Mouse (Mus musculus) lung, adult 18-20 months (tissue): ENCODE results near the gene Enpep.

ENCODE experiments used
- DNase-seq, 2 experiments: peaks; one replicate each; pipeline ENCODE4 v3.0.0; 2022; ENCODE audit warnings: mixed read lengths in 2 of 2

Enpep gene

DNA sequence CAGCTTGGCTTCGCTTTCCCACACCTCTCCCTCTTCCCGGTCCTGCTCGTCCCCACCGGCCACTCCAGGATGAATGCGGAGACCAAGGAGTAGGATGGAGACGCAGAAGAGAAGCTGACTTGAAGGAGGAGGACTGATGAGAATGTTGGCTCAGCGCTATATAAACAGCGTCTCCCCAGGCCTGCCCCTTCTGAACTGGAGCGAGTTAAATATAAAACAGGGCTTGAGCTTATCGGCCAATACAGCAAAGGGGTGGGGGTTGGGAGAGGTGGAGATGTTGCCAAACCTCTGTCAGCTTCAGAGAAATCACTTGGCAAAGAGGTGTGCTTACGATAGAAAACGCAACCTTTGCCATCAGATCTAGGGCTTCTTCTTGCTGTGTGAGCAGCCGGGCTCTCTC, at the start of gene Enpep:
TSS of gene Enpep (minus strand) at position 135 of the 400 bp plus-strand sequence.
- peak; percentile 74 to 83 for DNase-seq

DNA sequence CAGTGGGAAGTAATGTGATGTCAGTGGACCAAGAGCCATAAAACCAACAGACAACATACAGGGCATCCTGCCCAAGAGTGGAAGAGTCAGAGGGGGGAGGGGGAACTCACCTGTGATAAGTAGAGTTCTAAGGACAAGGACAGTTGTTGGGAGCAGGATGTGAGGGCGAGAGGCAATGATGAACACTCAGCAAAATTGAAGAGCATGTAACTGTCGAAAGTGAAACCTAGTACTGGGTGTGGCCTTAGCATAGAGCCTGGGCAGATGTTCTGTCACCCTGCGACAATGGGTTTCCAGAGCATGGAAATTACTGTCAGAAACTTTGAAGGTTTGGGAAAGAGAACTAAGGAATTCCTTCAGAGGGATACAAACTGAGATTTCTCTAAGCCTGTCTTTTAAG, 46.6 kb upstream of the Enpep start:
- no peak for DNase-seq

DNA sequence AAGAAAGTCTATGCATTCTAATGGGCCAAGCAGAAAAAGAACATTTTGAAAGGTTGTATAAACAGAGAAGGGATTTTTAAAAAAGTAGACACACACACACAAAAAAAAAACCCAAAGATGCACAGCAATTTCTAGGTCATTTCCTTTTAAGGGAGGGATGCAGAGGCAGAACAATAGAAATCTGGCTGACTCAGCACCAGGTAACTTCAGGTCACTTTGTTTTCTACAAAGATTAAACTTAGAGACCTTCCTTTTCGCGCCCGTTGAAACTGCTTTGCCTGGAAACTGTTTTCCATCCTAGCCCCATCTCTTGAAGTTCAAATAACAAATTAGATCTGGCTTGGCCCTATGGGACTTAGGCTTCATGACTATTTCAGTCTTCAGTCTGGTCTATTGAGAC, 42.6 kb upstream of the Enpep start:
- DNase-seq = no peak

DNA sequence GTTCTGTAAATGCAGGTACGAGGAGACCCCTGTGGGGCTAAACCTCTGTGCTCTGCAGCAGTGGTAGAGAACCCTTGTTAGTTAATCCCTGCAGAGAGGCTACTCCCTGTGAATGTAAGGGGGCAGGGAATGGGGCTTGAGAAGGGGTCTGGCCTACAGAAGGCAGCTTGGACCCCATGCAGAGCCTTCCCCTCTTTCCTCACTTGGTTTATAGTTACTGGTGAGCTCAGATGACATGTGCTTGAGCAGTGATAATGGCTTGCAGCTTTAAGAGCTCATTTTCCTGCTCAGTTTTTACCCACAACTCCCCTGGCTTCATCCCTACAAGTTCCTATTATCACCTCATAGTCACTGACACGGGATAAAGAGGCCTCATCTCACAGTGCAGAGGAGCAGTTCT, 40.6 kb upstream of the Enpep start:
- DNase-seq = no peak

DNA sequence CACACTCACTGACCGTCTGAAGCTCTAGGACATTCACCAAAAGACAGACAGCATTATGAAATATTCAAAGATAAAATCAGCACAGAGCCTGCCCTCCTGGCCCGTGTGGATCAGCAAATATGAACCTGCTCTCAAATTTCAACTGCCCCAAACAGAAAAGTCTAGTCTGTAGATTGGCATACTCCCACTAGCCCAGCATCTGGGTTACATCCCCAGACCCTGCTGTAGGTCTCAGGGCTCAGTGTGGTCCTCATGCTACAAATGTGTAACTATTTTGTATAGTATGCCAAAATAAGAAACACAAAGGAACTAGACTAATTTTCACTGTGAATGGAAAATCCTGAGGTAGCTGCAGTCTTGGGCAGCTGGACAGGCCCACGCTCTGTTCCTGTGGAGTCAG, 37.0 kb upstream of the Enpep start:
- DNase-seq = no peak

DNA sequence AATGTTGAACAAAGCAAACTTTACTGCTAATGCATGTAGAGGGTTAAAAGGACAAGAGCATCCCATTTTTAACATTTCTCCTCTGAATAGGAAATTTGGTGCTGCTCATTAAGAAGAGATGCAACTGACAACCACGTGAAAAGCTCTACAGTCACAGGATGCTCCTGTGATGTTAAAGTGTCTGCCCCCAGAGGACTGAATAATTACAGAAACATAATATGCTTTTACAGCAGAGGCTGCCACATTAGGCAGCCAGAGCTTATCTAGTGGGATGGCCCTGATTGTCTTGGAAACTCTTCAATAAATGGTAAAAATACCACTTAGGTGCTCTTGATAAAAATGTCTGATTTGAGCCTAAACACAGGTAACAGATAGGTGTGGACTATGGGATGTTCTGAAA, 33.4 kb upstream of the Enpep start:
- DNase-seq = no peak

DNA sequence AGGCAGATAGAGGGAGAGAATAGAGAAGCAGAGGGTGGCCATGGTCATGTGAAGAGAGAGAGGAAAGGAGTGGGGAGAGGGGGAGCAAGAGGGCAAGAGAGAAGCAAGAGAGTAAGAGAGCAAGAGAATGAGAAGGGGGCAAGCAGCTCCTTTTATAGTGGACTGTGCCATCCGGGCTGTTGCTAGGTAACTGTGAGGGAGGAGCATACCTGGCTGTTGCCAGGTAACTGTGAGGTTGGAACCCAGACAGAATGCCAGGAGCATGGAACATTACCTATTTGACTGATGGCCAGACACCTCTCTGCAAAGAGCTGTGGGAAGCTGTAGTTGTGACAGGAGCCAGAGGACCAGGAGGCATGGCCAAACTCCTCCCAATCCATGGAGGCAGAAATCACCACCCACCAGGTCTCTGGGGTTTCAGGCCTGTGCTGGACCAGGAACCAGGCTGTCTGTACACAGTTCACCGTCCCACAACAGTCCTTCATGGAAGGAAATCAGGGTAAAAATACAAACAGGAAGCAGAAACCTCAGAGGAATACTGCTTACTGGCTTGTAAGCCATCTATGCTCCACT, 32.4 kb upstream of the Enpep start:
- DNase-seq = no peak

DNA sequence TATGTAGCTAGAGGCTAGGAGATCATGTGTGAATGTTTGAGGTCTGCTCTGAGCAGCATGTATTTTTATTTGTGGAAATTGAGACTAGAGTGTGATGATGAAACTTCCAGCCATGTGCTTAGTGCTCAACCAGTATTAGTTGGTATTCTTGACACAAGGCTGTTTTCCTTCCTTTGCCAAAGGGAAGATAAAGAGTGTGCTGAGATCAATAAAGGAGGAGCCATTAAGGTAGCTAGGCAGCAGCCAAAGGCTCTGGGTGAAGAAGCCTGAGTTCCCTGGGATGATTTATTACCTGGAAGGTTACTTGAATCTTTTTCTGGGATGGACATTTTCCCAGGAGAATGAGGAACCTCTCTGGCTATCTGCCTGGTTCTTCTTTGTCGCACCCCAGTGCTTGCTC, 30.9 kb upstream of the Enpep start:
- no peak for DNase-seq

DNA sequence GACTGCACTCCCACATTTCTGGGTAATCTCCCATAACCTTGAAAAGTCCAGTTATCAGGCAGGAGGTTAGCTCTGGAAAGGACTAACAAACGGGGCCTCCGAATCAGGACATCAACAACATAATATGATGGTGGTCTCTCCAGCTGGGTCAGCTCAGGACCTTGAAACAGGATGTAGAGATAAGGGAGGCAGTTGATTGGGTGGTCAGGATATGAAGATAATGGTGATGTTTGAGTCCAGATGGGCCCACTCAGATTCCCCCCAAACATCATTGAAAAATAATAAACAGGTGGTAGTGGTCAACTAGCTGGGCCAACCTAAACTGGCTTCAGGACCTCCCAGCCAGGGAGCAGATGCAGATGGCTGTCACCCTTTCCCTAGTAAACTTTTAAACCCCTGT, 25.6 kb upstream of the Enpep start:
- DNase-seq = no peak

DNA sequence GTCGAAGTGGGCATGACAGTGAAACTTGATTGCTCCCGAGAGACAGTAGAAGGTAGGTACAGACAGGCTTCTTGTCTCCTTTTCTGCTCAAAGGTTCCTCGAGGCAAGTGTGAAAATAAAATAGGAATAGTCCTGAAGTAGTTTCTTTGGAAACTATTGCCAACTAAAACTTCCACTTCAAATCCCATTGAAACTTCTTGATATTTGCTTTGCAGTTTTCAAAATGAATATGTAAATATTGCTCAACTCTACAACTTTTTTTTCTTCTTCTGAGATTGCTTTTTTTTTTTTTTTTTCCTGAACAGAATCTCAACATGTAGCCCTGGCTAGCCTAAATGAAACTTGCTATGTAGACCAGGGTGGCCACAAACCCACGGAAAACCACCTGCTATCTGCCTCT, 21.4 kb upstream of the Enpep start:
- DNase-seq = no peak

DNA sequence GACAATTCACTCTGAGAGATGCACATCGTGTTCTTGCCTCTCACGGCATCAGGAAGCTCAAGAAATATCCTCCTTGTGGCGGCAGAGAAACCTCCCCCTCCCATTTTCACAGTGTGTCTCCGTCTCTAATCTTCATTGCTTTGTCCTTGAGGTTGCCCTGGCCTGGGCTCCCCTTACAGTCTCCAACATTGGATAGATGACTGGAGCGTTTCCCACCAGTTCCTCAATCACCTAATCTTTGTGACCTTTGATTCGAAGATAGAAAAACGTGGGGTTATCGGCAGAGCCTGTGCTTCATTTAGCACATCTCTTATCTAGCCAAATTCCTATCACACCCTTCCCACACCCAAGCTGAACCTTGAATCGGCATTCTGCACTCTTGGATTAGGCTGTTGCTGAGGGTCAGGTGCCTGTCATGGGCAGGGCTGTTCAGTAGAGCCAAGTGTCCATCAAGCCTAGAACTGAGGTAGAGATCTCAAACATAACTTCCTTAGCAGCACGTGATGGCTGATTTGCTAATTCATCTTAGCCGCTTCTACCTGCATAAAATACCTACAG, 18.9 kb upstream of the Enpep start:
- no peak for DNase-seq

DNA sequence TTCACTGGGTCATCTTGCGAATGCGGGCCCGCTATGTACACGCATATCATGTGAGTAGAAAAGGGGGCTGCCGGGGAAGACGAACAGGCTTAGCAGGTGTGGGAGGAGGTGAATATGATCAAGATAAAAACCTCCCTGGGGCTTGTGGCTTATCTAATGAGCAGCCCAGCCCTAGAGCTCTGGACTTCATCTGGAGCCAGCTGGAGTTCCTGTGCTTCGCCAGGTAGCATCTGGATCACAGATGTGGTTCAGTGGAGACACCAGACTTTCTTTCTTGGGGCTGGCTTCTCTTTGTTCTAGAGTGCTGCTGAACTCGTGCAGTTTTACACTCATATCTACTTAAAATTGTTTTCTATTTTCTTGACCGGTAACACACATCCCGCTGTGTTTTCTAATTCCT, 14.8 kb upstream of the Enpep start:
- no peak for DNase-seq

DNA sequence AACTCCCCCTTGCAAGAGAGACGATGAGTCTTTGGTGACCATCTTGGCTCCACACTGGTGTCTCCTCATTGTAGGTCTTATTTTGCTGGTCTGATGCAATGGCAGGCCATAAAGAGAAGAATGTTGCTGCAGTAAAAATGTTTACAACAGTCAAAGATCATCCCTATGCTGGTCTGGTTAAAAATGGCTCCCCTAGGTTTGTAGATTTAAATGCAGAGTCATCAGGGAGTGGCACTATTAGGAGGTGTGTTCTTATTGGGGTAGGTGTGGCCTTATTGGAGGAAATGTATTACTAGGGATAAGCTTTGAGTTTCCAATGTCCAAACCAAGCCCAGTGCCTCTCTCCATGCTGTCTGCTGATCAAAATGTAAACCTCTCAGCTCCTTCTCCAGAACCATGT, 10.2 kb upstream of the Enpep start:
- no peak for DNase-seq

DNA sequence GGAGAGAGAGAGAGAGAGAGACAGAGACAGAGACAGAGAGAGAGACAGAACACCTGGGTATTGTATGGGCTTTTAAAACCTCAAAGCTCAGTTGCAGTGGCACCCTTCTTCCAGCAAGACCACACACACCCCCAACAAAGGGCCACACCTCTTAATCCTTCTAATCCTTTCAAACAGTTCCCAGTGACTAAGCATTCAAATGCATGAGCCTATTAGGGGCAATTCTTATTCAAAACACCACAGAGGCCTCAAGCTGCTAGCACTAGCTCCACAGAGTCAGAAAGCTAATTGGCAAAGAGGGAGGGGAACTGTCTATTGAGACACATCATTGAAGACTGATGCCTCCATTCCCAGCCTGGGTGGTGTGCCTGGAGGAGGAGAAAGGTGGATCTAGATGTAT, 8.5 kb upstream of the Enpep start:
- DNase-seq = no peak

DNA sequence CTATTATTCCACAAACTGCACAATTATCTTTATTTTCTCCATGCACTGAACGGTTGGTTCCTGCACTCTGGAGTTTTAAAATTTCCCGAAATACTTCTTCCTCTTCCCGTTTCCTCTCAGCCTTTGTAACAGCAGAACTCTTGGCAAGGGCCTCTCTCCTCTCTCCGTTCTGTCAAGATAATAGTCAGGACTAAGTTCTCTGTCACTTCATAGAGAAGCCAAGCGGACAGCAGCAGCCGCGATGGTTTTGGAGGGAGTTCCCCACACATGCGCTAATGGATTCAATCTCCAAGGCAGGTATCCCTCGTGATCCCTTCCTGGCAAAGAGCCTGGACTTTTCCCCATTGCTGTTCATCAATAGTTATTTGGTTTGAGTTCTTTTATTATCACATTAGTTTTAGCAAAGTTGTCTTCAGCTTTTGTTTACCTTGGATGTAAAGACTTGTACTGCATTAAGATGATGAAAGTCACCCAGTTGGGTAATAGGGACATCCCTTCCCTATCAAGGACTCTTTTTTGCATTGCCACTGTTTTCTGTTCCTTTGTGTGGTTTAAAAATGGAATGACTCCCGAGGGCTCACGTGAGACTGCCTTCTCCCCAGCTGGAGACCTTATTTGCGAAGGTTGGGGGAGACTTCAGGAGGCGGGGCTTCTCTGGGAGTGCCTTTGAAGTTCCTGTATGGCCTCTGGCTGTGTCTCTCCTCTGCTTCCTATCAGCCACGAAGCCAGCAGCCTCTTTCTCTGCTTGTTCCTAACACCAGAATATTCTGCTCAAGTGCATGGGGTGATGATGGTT, 6.0 kb upstream of the Enpep start:
- DNase-seq = no peak

DNA sequence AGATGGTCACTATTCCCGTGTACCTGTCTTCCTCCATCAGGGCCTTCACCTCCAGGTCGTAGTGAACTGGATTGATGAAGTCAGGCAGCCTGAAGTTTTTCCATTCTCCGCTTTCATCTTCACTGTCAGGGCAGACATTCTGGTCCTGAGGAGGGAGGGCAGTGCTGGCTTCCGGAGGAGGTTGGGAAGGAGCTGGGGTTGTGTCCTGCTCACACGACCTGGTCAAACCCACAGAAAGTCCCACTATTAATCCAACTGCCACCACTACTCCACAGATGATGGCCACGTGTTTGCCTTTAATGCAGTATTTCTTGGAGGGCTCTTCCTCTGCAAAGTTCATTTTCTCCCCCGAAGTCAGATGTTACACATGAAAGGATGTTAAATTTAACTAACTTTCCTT, 378 bp downstream of the Enpep start:
- no peak for DNase-seq

DNA sequence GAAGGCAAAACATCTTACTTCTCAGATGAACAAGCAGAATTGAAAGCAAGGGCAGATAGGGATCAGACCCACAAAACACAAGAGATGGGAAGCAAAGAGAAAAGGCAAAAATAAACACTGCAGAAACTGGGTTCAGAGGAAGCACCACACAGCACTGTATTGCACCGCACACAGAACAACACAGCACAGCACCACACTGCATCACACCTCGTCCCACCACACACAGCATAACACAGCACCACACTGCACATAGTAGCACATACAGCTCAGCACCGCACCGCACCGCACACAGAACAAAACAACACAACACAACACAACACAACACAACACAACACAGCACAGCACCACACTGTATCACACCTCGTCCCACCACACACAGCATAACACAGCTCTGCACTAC, 1.1 kb downstream of the Enpep start:
- no peak for DNase-seq

DNA sequence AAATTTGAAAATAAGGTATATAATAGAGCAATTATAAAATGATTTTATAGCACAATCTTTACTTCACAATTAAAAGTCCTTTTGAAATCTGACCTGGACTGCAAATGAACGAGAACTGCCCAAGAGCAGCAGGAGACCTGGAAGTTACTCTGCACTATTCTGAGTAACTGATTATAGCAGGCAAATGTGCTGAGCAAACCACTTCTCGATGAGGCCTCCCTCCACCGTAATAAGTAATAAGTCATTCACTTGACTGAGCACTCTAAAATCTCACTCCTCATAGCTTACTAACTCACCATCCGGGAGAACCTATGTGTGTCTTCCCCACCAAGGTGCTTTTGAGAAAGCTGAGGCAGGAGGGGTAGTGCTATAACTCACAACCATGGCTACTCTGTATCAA, 4.5 kb downstream of the Enpep start:
- DNase-seq = no peak

DNA sequence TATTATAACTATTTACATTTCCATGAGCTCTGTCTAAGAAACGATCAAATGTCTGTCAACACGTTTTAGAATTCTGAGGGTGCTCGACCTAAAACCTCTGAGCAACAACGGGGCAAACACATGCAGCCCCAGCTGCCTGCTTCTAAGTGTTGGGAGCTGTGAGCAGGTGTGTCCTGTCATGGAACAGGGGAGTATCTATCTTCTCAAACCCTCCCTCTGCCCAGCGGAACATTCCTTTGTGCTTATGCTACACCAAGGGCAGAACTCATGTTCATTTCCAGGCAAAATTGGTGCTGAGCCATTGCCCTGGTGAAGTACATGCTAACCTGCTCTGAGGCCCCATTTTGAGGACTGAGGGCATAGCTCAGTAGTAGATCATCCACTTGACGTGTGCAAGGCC, 10.9 kb downstream of the Enpep start:
- peak in 1 of 2 experiments; percentile 43 for DNase-seq

DNA sequence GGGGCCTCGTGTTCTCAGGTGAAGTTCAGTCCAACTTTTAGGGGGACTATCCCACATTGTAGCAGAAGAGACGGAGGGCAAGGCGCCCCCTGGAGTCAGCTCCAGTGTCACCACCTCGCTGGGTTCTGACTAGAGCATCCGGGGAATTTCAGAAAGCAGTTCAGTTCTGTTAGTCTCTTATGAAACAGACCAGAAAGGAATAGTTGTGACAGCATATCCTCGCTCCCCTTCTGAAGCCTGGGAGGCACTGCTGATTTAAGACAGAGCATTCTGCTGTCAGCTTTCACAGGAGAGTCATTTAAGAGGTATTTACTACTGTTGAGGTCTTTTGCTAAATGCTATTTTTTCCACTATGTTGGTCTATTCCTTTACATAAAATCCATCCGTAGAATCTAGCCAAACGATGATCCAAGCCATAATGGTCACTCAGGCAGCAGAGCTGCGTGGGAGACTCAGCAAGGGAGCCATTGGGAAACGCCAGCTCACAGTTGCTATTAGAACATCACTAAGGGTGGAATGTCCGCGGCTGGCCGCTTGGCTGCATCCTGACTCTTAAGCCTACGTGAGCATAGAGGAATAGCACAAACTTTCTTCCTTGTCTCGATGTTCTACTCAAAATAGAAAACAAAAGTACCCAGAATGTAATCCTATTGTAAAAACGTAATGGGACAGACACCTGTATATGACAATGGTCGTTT, 15.3 kb downstream of the Enpep start:
- no peak for DNase-seq

DNA sequence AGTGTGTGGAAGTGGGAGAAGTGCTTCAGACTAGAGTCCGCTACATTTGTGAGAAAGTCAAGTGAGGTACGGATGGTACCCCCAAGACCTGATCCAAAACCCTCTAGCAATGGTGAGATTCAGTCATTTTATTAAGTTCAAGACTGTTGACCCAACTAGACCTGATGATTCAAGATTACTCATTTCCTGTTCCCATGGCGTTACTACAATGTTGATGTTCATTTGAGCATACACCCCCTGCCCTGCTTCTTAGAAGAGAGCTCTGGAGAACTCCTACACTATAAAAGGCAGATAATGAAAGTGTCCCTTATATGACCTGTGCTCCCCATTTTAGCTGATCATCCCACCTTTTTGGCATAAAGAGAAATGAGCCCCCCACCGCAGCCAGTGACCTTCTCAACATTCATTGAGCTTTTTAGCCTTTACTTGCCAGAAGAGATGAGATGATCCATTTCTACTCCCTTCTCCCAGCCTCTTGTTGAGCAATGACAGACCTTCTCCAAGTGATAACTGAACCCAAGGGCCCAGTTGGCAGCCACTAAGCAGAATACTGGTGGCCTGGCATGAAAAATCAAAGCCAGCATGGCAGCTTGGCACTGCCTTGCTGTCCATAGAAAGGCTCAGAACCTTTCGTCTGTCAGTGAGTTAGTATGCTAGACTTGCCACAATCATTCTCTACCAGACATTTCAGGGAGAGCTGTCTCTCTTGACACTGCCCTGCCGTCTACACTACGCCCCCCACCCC, 18.7 kb downstream of the Enpep start:
- no peak for DNase-seq

DNA sequence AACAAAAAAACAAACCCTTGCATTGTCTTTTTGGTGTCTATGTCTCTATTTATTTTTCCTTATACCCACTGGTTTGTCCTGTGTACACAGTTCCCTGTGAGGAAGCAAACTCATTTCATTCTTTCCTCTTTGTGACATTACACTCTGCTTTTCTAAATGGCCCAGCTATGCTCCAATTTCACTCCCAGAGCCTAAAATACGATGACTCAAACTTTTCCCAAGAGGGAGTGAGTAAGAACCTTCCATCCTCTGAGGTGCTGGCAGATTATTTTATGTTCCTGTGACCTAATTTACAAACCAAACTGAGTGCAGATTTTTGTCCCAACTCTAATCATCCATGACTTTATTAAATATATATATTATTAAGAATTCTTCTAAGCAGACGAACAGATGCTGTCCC, 19.3 kb downstream of the Enpep start:
- no peak for DNase-seq

DNA sequence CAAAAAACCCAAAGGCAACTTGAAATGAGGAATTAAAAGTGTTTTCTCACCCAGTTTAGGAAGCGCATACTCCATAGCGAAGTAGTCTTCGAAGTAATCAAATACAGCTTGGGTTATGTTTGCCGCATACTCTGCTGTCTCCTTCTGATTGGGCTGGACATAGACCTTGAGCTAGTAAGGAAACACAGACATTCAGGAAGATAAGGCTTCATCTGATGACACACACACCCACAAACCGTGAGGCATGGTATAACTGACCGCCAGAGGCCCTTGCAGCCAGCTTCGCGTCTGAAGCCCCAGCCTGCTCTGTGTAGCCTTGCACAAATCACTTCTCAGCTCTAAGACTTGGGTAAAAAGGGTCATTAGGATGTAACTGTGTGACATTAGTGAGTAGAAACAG, 20.0 kb downstream of the Enpep start:
- no peak for DNase-seq
